Mouse (Mus musculus): ENCODE measurements at regions not wholly inside any gene's neighbourhood (a gene's known extent, or its start where the extent isn't known, plus 50 kb on each side); places are given as distances from the start of the nearest gene placed in this dataset.

GRCm38 (mm10) chr14:100457870-100458726 lies 173.6 kb upstream of the Klf12 start:
- no peak for DNase-seq

- no peak for DNase-seq
These were observed 161.7 kb upstream of the Klf12 start for GRCm38 (mm10) chr14:100446130-100446529.

DNA sequence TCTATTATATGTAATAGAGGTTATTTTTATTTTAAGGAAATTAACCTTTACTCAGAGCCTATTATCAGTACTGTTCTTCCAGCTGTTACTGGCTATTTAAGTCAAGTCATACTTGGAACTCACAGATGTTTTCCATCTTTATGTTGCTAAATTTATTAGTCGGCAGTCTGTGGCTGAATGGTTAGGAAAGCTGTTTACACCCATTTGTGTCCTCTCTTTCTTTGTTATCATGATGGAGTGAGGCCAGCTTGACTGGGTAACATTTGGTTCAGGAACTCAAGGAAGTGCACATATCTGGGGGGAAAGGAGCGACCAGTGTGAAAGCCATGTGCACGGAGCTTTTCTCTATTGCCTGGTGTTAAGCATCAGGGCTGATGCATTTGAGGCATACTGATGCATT lies 160.4 kb upstream of the Klf12 start:
- no peak for DNase-seq

- DNase-seq, result no peak
These were observed 159.6 kb upstream of the Klf12 start for GRCm38 (mm10) chr14:100444099-100444498.

DNA sequence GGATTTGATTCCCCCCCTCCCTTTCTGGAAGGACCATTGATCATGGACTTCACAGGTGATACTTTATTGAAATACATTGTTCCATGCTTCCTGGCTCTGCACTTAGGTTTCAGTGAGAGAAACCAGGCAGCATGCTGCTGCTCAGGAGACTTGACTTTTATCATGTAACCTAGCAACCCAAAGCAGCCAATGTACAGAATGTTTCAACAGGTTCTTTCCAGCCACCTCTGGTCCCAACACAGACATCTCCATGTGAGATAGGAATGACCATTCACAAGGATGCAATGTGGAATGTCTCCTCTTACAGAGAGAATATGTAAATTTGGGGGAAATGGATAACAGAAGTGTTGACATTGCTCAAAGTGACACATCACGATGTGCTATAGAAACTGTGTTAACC lies 153.1 kb upstream of the Klf12 start:
- no peak for DNase-seq

GRCm38 (mm10) chr14:100429662-100430061 lies 145.2 kb upstream of the Klf12 start:
- DNase-seq, result no peak

GRCm38 (mm10) chr14:100426399-100426798 lies 141.9 kb upstream of the Klf12 start:
- DNase-seq, result no peak

GRCm38 (mm10) chr14:100423790-100424189 lies 139.3 kb upstream of the Klf12 start:
- DNase-seq, result peak; percentile 19

GRCm38 (mm10) chr14:100421666-100422065 lies 137.2 kb upstream of the Klf12 start:
- no peak for DNase-seq

DNA sequence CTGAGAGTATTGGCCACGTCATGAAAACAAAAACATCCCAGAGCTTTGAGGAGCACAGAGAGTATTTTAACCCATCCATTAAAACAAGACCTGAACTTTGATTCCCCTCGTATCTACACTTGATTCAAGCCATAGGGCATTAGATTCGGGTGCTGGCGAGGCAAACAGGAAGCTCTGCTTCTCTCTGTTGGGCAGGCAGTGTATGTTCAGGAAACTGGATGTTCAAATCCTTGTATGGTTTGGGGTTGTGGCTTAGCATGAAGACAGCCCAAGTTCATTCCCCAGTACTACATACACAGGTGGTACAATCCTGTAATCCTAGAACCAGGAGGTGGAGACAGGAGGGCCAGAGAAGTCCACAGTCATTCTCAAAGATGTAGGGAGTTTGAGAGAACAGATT lies 130.6 kb upstream of the Klf12 start:
- no peak for DNase-seq

GRCm38 (mm10) chr14:100412211-100412610 lies 127.7 kb upstream of the Klf12 start:
- DNase-seq, result no peak

- DNase-seq, result no peak
These were observed 112.7 kb upstream of the Klf12 start for GRCm38 (mm10) chr14:100397191-100397590.

DNA sequence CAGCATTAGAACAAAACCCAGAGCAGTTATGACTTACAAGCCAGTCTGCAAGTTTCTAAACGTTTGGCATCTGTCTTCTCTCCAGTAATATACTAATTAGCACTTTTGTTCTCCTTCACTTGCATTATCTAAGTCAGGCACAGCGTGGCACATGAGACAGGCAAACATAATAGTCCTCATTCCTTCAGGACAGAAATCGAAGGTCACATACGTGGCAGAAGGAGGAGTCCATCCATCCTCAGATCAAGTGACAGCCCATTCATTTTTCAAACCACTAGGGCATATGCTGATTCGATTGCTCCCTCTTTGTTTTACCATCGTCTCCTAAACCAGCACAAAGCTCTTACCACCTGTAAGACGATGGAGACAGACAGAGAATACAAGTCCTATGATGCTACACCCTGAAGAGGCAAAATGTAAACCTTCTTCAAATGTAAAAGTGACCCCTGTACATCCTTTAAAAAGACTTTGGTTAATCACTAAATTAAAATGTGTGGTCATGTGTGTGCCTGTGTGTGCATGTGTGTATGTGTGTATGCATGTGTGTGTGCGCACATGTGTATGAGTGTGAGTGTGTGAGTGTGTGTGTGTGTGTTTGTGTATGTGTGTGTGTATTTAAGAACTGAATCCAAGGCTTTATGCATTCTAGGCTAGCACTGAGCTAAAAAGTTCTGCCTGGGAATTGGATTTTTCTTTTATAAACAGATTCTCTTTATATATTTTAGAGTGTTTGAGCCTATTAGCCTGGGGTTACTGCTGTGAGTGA lies 90.9 kb upstream of the Klf12 start:
- DNase-seq, result no peak

- DNase-seq, result peak; percentile 53
These were observed 90.2 kb upstream of the Klf12 start for GRCm38 (mm10) chr14:100374494-100375217.

GRCm38 (mm10) chr14:100366234-100366864 lies 81.9 kb upstream of the Klf12 start:
- no peak for DNase-seq

GRCm38 (mm10) chr14:100362786-100363185 lies 78.3 kb upstream of the Klf12 start:
- DNase-seq, result no peak

- DNase-seq, result no peak
These were observed 77.0 kb upstream of the Klf12 start for GRCm38 (mm10) chr14:100361346-100362029.

DNA sequence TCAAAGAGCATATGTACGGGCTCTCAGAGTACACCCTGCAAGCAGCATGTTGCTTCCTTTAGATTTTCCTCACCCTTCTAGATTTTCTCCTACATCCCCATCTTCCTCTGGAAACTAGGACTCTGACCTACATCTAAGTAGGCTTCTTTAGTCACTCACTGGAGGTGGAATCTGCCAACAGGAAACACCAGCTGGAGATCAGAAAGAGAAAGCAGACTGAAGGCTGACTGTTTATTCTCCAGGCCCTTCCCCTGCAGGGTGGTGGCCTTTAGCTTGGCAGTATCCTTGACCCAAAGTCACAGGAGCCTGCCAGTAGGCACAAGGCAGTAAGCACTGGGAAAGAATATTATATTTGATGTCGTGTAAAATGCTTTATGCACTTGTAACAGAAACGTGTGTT lies 75.4 kb upstream of the Klf12 start:
- no peak for DNase-seq

DNA sequence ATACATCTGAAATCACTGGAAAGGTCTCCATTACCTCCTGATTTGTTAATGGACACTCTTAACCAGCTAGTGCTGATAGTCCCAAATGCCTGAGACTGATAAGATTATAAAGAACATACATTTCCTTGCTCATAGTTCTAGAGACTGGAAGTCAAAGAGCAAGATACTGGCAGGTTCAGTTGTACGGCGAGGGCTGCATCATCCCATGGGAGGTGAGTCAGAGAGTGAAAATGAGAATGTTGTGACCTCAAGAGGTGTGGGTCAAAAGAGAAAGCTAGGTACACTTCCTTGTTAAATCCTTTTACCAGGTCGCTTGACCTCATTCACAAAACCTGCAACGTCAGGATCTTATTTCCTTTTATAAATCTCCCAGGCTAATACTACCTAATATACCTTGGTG lies 72.7 kb upstream of the Klf12 start:
- no peak for DNase-seq

DNA sequence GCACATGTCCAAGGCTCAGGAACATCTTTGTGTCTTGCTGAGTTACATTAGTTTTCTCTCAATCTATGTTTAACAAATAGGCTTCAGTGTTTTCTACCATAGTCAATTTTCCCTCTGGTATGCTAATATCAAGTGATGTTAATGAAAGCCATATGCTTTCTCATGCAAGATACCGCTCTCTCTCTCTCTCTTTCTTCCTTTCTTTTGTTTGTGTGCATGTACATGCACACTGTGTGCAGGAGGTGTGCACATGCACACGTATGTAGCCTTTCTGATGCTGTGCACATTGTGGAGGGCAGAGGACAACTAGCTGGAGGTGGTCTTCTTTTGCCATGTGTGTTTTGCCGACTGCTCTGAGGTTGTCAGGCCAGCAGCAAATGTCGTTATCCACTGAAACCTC lies 69.0 kb upstream of the Klf12 start:
- no peak for DNase-seq

GRCm38 (mm10) chr14:100352961-100353452 lies 68.5 kb upstream of the Klf12 start:
- no peak for DNase-seq

DNA sequence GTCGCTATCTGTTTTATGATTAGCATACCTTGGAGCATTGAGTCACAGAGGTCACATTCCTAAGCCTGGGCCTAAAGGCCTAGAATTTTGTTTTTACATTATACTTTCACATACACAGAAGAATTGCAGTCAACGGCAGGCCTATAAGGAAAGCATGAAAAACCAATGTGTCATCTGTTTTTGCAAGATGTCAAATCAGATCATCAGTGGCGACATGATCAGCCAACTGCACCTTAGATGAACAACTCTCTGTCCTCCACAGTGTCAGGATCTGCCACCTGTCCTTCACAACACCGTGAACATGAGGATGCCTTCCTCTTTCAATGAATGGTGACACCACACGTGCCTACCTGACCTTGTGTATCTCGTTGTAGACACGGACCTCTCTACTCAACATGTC lies 66.5 kb upstream of the Klf12 start:
- DNase-seq, result no peak

Measured in layer of hippocampus, adult 9-11 months (tissue).